Mouse (Mus musculus) embryonic facial prominence, embryonic 10.5 days (tissue): ENCODE results near the gene Plpp2. TPM values are rescaled to one million over a fixed set of nuclear protein-coding genes. Genes with fewer than 3 reads are reported as not detected.

ENCODE experiments used
- DNase-seq: peaks from one replicate; pipeline ENCODE4 v3.0.0-alpha.2; 2017; ENCODE audit warnings: low spot score
- H3K27ac ChIP-seq: fragments of 300-500 bp; sonication (generic); replicated peaks from 2 replicates; pipeline ENCODE4 v1.5.1; 2016; ENCODE audit warnings: mild to moderate bottlenecking
- H3K27me3 ChIP-seq: fragments of 300-500 bp; sonication (generic); replicated peaks from 2 replicates; pipeline ENCODE4 v1.6.1; 2016; ENCODE audit warnings: low read depth, mild to moderate bottlenecking; ENCODE audit not compliant: poor library complexity, severe bottlenecking
- H3K36me3 ChIP-seq: fragments of 300-500 bp; sonication (generic); replicated peaks from 2 replicates; pipeline ENCODE4 v1.6.1; 2016; ENCODE audit warnings: mild to moderate bottlenecking, moderate library complexity
- H3K4me1 ChIP-seq: fragments of 300-500 bp; sonication (generic); 2 replicates; pipeline ENCODE4 v1.6.1; 2016
- H3K4me3 ChIP-seq: fragments of 300-500 bp; sonication (generic); 2 replicates; pipeline ENCODE4 v1.5.1; 2016; ENCODE audit warnings: mild to moderate bottlenecking, moderate library complexity
- H3K9me3 ChIP-seq: fragments of 300-500 bp; sonication (generic); 2 replicates; pipeline ENCODE4 v1.6.1; 2016; ENCODE audit warnings: mild to moderate bottlenecking
- WGBS: fragments of 180-500 bp; shearing (Covaris S2); methylation state at CpG from one replicate; pipeline ENCODE4 v1.1.7; 2016; 5-methylcytosine and 5-hydroxymethylcytosine counted together
- polyA plus RNA-seq: library from polyadenylated mRNA; unstranded; fragments of >200 nt; fragmentation: Nextera tagmentation; extraction: Ambion mirVana; gene quantifications from 2 replicates; pipeline ENCODE4 v1.2.1, GENCODE M21; 2016

Plpp2 gene
- polyA plus RNA-seq, 1 experiment from 2014 or later = 28.4 TPM

GRCm38 (mm10) chr10:79569921-79570320 is 36.3 kb upstream of the Plpp2 start:
- 88% methylated on average over 5 of the region's 5 CpGs for WGBS
- no peak for DNase-seq
- H3K4me1 ChIP-seq = no peaks in the 10 kb centered on the region

GRCm38 (mm10) chr10:79559716-79560115 is 26.1 kb upstream of the Plpp2 start:
- 84% methylated on average over 2 of the region's 2 CpGs for WGBS
- peaks cover 13% of the 10 kb centered on the region for H3K9me3 ChIP-seq
- H3K27ac ChIP-seq = no peak overlapping the region
- H3K27me3 ChIP-seq = no peaks in the 10 kb centered on the region
- H3K36me3 ChIP-seq = no peaks in the 10 kb centered on the region
- H3K4me3 ChIP-seq = no peak overlapping the region
- no peak for DNase-seq
- H3K4me1 ChIP-seq = peaks cover 7% of the 10 kb centered on the region

More at GRCm38 (mm10) chr10:79569921-79570320, 36.3 kb upstream of the Plpp2 start:
- no peak overlapping the region for H3K4me3 ChIP-seq
- no peak overlapping the region for H3K27ac ChIP-seq
- peaks cover 1% of the 10 kb centered on the region; the same call in 1 of the 2 replicates for H3K9me3 ChIP-seq
- H3K27me3 ChIP-seq = no peaks in the 10 kb centered on the region
- no peaks in the 10 kb centered on the region for H3K36me3 ChIP-seq

- no peak overlapping the region for H3K4me3 ChIP-seq
- 90% methylated on average over 5 of the region's 5 CpGs for WGBS
- no peak for DNase-seq
Observed at GRCm38 (mm10) chr10:79557496-79557895, 23.9 kb upstream of the Plpp2 start.

GRCm38 (mm10) chr10:79556951-79557350 is 23.4 kb upstream of the Plpp2 start:
- no peak for DNase-seq
- WGBS = 92% methylated on average over 5 of the region's 5 CpGs
- H3K4me3 ChIP-seq = no peak overlapping the region
- no peaks in the 10 kb centered on the region for H3K27me3 ChIP-seq
- peaks cover 31% of the 10 kb centered on the region for H3K4me1 ChIP-seq
- no peaks in the 10 kb centered on the region for H3K9me3 ChIP-seq
- H3K27ac ChIP-seq = no peak overlapping the region
- 0 out of 2 replicates have a peak, but pooled peaks cover 4% of the 10 kb centered on the region for H3K36me3 ChIP-seq

More at GRCm38 (mm10) chr10:79557496-79557895, 23.9 kb upstream of the Plpp2 start:
- Histone ChIP-seq H3K4me1 (peaks cover 26% of the 10 kb centered on the region), H3K9me3 (no peaks in the 10 kb centered on the region), H3K36me3 (0 out of 2 replicates have a peak, but pooled peaks cover under 1% of the 10 kb centered on the region), H3K27ac (no peak overlapping the region), H3K27me3 (no peaks in the 10 kb centered on the region)

GRCm38 (mm10) chr10:79555238-79555724 is 21.7 kb upstream of the Plpp2 start:
- H3K27ac ChIP-seq = peak overlapping the region; percentile 96

GRCm38 (mm10) chr10:79554330-79555237 is 21.0 kb upstream of the Plpp2 start, which contains the start of gene Mier2:
Gene Mier2, minus strand, starts transcription at chr10:79555199.
- H3K27ac ChIP-seq = peak within 1 kb of the TSS; percentile 96
- peak; percentile 88 for DNase-seq
- peaks cover 22% of the 10 kb centered on the region for H3K36me3 ChIP-seq
- H3K4me3 ChIP-seq = peak within 1 kb of the TSS; percentile 97
- peaks cover 31% of the 10 kb centered on the region for H3K4me1 ChIP-seq
- under 1% methylated on average over 107 of the region's 108 CpGs for WGBS
- H3K9me3 ChIP-seq = no peaks in the 10 kb centered on the region
- H3K27me3 ChIP-seq = no peaks in the 10 kb centered on the region

More at GRCm38 (mm10) chr10:79555238-79555724, 21.7 kb upstream of the Plpp2 start:
- WGBS = 26% methylated on average over 7 of the region's 7 CpGs
- Histone ChIP-seq H3K27me3 (no peaks in the 10 kb centered on the region), H3K4me3 (peak overlapping the region; percentile 97), H3K4me1 (peaks cover 31% of the 10 kb centered on the region), H3K9me3 (no peaks in the 10 kb centered on the region), H3K36me3 (peaks cover 15% of the 10 kb centered on the region)
- no peak for DNase-seq

- 48% methylated on average over 10 of the region's 10 CpGs for WGBS
Observed at GRCm38 (mm10) chr10:79553691-79554090, 20.1 kb upstream of the Plpp2 start.

GRCm38 (mm10) chr10:79553176-79553575 is 19.6 kb upstream of the Plpp2 start:
- peaks cover 31% of the 10 kb centered on the region for H3K4me1 ChIP-seq
- H3K27me3 ChIP-seq = no peaks in the 10 kb centered on the region
- peaks cover 36% of the 10 kb centered on the region for H3K36me3 ChIP-seq
- H3K27ac ChIP-seq = no peak overlapping the region
- H3K9me3 ChIP-seq = no peaks in the 10 kb centered on the region
- peak overlapping the region; percentile 97 for H3K4me3 ChIP-seq
- DNase-seq = no peak
- 88% methylated on average over 6 of the region's 6 CpGs for WGBS

More at GRCm38 (mm10) chr10:79553691-79554090, 20.1 kb upstream of the Plpp2 start:
- Histone ChIP-seq H3K27me3 (no peaks in the 10 kb centered on the region), H3K9me3 (no peaks in the 10 kb centered on the region), H3K4me3 (peak overlapping the region; percentile 97), H3K27ac (0 out of 2 replicates have a peak overlapping the region, but pooled peaks have one; percentile 96), H3K4me1 (peaks cover 31% of the 10 kb centered on the region), H3K36me3 (peaks cover 31% of the 10 kb centered on the region)
- DNase-seq = no peak

GRCm38 (mm10) chr10:79552531-79552930 is 18.9 kb upstream of the Plpp2 start:
- Histone ChIP-seq H3K36me3 (peaks cover 43% of the 10 kb centered on the region), H3K4me3 (peak overlapping the region; percentile 97; the same call in 1 of the 2 replicates), H3K27ac (no peak overlapping the region), H3K4me1 (peaks cover 31% of the 10 kb centered on the region), H3K9me3 (no peaks in the 10 kb centered on the region), H3K27me3 (no peaks in the 10 kb centered on the region)
- WGBS = 86% methylated on average over 8 of the region's 8 CpGs
- no peak for DNase-seq

- Histone ChIP-seq H3K27me3 (no peaks in the 10 kb centered on the region), H3K27ac (no peak overlapping the region), H3K36me3 (peaks cover 64% of the 10 kb centered on the region), H3K4me1 (peaks cover 29% of the 10 kb centered on the region), H3K9me3 (no peaks in the 10 kb centered on the region), H3K4me3 (no peak overlapping the region)
- whole genome bisulfite sequencing = 88% methylated on average over 9 of the region's 9 CpGs
- no peak for DNase-seq
Observed at GRCm38 (mm10) chr10:79550366-79550765, 16.8 kb upstream of the Plpp2 start.

- no peak for DNase-seq
- WGBS = 95% methylated on average over 18 of the region's 18 CpGs
Observed at GRCm38 (mm10) chr10:79548971-79549723, 15.6 kb upstream of the Plpp2 start.

GRCm38 (mm10) chr10:79548546-79548945 is 14.9 kb upstream of the Plpp2 start:
- Histone ChIP-seq H3K4me1 (peaks cover 15% of the 10 kb centered on the region), H3K36me3 (peaks cover 83% of the 10 kb centered on the region), H3K27me3 (no peaks in the 10 kb centered on the region), H3K4me3 (no peak overlapping the region), H3K27ac (no peak overlapping the region), H3K9me3 (no peaks in the 10 kb centered on the region)
- 89% methylated on average over 5 of the region's 5 CpGs for WGBS
- no peak for DNase-seq

More at GRCm38 (mm10) chr10:79548971-79549723, 15.6 kb upstream of the Plpp2 start:
- Histone ChIP-seq H3K4me1 (peaks cover 21% of the 10 kb centered on the region), H3K4me3 (no peak overlapping the region), H3K9me3 (no peaks in the 10 kb centered on the region), H3K27me3 (no peaks in the 10 kb centered on the region), H3K27ac (no peak overlapping the region), H3K36me3 (peaks cover 77% of the 10 kb centered on the region)
